Mouse (Mus musculus): Measurements from ENCODE around the gene Reg4.

Reg4 gene

DNA sequence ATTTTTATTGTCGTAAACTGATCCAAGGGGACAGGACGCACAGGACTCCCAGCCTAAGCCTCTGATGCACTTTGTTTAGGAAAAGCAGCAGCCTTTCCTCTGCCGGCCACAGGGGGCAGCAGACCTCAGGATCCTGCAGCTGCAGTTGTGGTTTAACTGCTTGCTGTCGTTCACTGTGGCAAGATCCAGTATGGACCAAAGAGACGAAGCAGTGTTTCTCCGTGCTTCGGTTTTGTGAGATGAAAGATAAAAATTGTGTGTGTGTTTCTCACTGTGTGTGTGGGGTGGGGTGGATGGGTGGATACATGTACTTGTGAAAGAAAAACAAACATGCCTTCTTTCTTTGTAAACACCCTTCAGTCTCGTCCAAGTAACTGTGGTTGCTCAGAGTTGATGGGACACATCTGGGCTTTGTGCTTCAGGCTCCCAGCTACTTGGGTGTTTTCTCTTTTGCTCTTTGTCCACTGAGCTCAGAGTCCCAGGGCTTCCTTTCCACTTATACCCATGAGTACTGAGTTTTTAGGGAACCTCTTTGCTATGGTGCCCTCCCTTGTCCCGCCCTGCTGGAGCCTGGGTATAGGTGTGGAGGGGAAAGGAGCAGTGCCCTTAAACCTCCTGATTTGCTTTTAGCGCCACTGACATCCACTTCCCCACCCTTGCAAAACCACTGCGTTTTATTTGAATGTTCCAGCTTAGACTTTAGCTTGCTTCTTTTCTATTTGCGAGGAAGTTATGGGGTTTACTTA lies 59.1 kb downstream of the Reg4 start:
- DNase-seq (ENCODE audit: low read depth, low spot score) = peak; percentile 66

- DNase-seq (ENCODE audit: low read depth, low spot score) = no peak
Observed at GRCm38 (mm10) chr3:98282422-98282821, 60.5 kb downstream of the Reg4 start.

DNA sequence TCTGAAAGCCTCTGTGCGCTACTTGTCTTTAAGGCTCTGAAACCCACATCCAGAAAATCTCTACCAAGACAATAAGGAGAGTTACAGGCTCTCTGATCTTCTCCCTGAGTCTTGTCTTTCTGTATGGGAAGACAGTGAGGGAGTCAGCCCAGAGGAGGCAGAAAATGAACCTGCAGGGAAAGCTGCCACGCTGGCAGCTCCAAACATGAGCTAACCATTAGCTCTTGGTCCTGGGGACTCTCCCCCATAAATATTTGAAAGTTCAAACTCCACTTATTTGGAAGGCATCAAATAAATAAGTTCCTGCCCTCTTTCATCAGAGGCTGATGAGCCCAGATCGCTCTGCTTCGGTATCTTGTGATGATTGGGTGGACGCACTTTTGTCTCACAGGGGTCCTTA lies 61.2 kb downstream of the Reg4 start:
- no peak for DNase-seq (ENCODE audit: low read depth, low spot score)

Data from 3T3-L1 (cell line).